Mouse (Mus musculus) layer of hippocampus, adult 18-20 months (tissue): Measurements from ENCODE around the gene Omt2b. TPM values are rescaled to one million over a fixed set of nuclear protein-coding genes. Genes with fewer than 3 reads are reported as not detected.
"Not testable (repeated sequence)": the region's sequence is repeated elsewhere in the genome, so short reads cannot be mapped to it uniquely, and the experiment has no call there.

ENCODE experiments used
- DNase-seq, 2 experiments: peaks; one replicate each; pipeline ENCODE4 v3.0.0; 2022; ENCODE audit warnings: low spot score in 2 of 2
- long read RNA-seq: library from polyadenylated mRNA; stranded (forward); transcript quantifications from one replicate; pipeline ENCODE4 v2.0.0, GENCODE M21; 2021
- total RNA-seq, 2 experiments: library from RNA; stranded (reverse); gene quantifications; 2 replicates each; pipeline ENCODE4 v1.2.3; 2021

Omt2b gene
- total RNA-seq = not detected
- long read RNA-seq = 0 reads

GRCm38 (mm10) chr9:78327289-78327688 lies at the start of gene Omt2b:
Gene Omt2b, plus strand, starts transcription at chr9:78327589.
- not testable (repeated sequence) for DNase-seq

- not testable (repeated sequence) for DNase-seq
Measured at GRCm38 (mm10) chr9:78282002-78282711, 45.2 kb upstream of the Omt2b start.

GRCm38 (mm10) chr9:78289063-78289462 lies 38.3 kb upstream of the Omt2b start:
- DNase-seq = not testable (repeated sequence)

GRCm38 (mm10) chr9:78289723-78290122 lies 37.7 kb upstream of the Omt2b start, which contains the start of gene Gm10639:
Gene Gm10639, plus strand, starts transcription at chr9:78289923.
- DNase-seq = not testable (repeated sequence)

GRCm38 (mm10) chr9:78292462-78292861 lies 34.9 kb upstream of the Omt2b start:
- DNase-seq = not testable (repeated sequence)

- DNase-seq = not testable (repeated sequence)
Measured at GRCm38 (mm10) chr9:78293683-78294082, 33.7 kb upstream of the Omt2b start.

- not testable (repeated sequence) for DNase-seq
Measured at GRCm38 (mm10) chr9:78294781-78295180, 32.6 kb upstream of the Omt2b start.

- DNase-seq = peak in 1 of 2 experiments; percentile 32
Measured at GRCm38 (mm10) chr9:78296089-78296488, 31.3 kb upstream of the Omt2b start.

GRCm38 (mm10) chr9:78298232-78298631 lies 29.2 kb upstream of the Omt2b start:
- DNase-seq = no peak

- DNase-seq = not testable (repeated sequence)
Measured at GRCm38 (mm10) chr9:78299143-78299542, 28.2 kb upstream of the Omt2b start.

GRCm38 (mm10) chr9:78308122-78308521 lies 19.3 kb upstream of the Omt2b start:
- DNase-seq = not testable (repeated sequence)

GRCm38 (mm10) chr9:78314696-78315095 lies 12.7 kb upstream of the Omt2b start, which contains the start of gene Omt2a:
Gene Omt2a, minus strand, starts transcription at chr9:78314796.
- DNase-seq = no peak

GRCm38 (mm10) chr9:78319499-78319898 lies 7.9 kb upstream of the Omt2b start:
- no peak for DNase-seq

GRCm38 (mm10) chr9:78337050-78337449 lies 9.7 kb downstream of the Omt2b start:
- not testable (repeated sequence) for DNase-seq

GRCm38 (mm10) chr9:78340324-78340723 lies 12.9 kb downstream of the Omt2b start:
- peak in 1 of 2 experiments; percentile 10 for DNase-seq

- not testable (repeated sequence) for DNase-seq
Measured at GRCm38 (mm10) chr9:78342494-78342893, 15.1 kb downstream of the Omt2b start.

GRCm38 (mm10) chr9:78343055-78343454 lies 15.7 kb downstream of the Omt2b start:
- not testable (repeated sequence) for DNase-seq

- not testable (repeated sequence) for DNase-seq
Measured at GRCm38 (mm10) chr9:78345235-78345634, 17.8 kb downstream of the Omt2b start.

- no peak for DNase-seq
Measured at GRCm38 (mm10) chr9:78347004-78347403, 19.6 kb downstream of the Omt2b start.

- not testable (repeated sequence) for DNase-seq
Measured at GRCm38 (mm10) chr9:78348206-78349004, 21.0 kb downstream of the Omt2b start.

- DNase-seq = not testable (repeated sequence)
Measured at GRCm38 (mm10) chr9:78349141-78349540, 21.8 kb downstream of the Omt2b start.

- not testable (repeated sequence) for DNase-seq
Measured at GRCm38 (mm10) chr9:78350007-78350406, 22.6 kb downstream of the Omt2b start.
